Comparison of ENCODE assay signal across 28 mouse cellular contexts in the genomic region with DNA sequence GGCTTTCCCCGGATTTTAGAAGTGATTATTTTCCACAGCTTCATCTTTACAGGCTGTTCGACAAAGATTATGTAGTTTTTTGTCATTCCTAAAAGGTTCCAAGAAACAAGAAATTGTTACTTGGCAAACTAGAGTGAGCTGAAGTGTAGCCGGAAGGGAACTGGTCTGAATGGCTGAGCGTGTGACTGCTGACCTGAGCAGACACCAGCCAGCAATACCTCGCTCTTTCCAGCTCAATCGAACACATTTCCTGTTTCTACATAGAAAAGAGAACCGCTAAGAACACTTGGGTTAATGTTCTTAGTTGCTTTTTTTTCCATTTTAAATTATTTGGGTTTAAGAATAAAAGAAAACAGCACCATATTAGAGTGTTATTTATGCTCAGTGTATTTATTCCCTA. TPM values are rescaled to one million over a fixed set of nuclear protein-coding genes. Genes with fewer than 3 reads are reported as not detected.
DNase-seq lines count a peak whose midpoint lies in the region; ATAC-seq and TF ChIP-seq lines count a peak whose summit lies in the region.
"Had no signal": no experiment of that assay in that cellular context is flagged by ENCODE, and none has a peak within 500 bp of the region (broad histone marks: within the 10 kb centered on the region; RNA-seq: fewer than 3 reads in every experiment).

No protein-coding gene starts in this region.

- no peak overlapping the region for H3K9ac ChIP-seq in forebrain, embryonic 11.5 days (ENCODE audit: low read length)
- H3K9ac ChIP-seq in liver, embryonic 12.5 days, result no peak overlapping the region
- H3K9ac ChIP-seq: embryonic facial prominence, embryonic 15.5 days; liver, embryonic 13.5 days; neural tube, embryonic 15.5 days had no signal

- no peak for TF ChIP-seq CTCF in thymus, adult 2 months (IDR thresholded peaks at IDR 0.05; ENCODE audit: borderline replicate concordance, control insufficient read depth, extremely low read depth, insufficient read depth, low read length, poor library complexity)

- 65% methylated on average over 7 of the region's 7 CpGs for WGBS in forebrain, embryonic 11.5 days
- WGBS in liver, embryonic 12.5 days (ENCODE audit: insufficient replicate concordance), result 33% methylated on average over 7 of the region's 7 CpGs
- WGBS in thymus, adult 2 months, result 19% methylated on average over 7 of the region's 7 CpGs

- TF ChIP-seq POLR2A in thymus, adult 2 months (IDR thresholded peaks at IDR 0.05; ENCODE audit: control insufficient read depth, extremely low read depth, insufficient read depth, low read length, poor library complexity), result no peak

- H3K4me2 ChIP-seq in forebrain, embryonic 11.5 days (ENCODE audit: low read depth, low read length, severe bottlenecking), result no peak overlapping the region; the same call in 1 of the 2 replicates
- H3K4me2 ChIP-seq in liver, embryonic 12.5 days, result no peak overlapping the region
- H3K4me2 ChIP-seq: embryonic facial prominence, embryonic 15.5 days; liver, embryonic 13.5 days; neural tube, embryonic 15.5 days had no signal

- peak; percentile 56 to 66 for DNase-seq in spleen, postnatal 36 days (ENCODE audit: low spot score in 2 of 2)
- no peak for DNase-seq in spleen, postnatal 14 days (ENCODE audit: low spot score in 2 of 2)
- no peak for DNase-seq in forebrain, embryonic 11.5 days (ENCODE audit: low spot score)
- DNase-seq in splenic B cell, adult 2 months (ENCODE audit: low read depth, low spot score), result peak; percentile 42
- no peak for DNase-seq in right cerebral cortex, postnatal 4 days
- no peak for DNase-seq in thymus, adult 2 months
- DNase-seq: cerebellum, adult 11 months; cerebellum, postnatal 10 days; heart, adult 18-20 months; heart, postnatal 36 days; kidney, adult 2 months; kidney, postnatal 25 days; layer of hippocampus, adult 9-11 months; liver, embryonic 13.5 days; right cerebral cortex, postnatal 14 days had no signal

- H3K27me3 ChIP-seq in forebrain, embryonic 11.5 days (ENCODE audit: control insufficient read depth, insufficient read depth, low read length), result no peaks in the 10 kb centered on the region
- H3K27me3 ChIP-seq in splenic B cell, adult 2 months (ENCODE audit: control insufficient read depth, insufficient read depth, low read length, poor library complexity, severe bottlenecking), result no peaks in the 10 kb centered on the region
- no peaks in the 10 kb centered on the region for H3K27me3 ChIP-seq in liver, embryonic 12.5 days (replicated peaks)
- no peaks in the 10 kb centered on the region for H3K27me3 ChIP-seq in thymus, adult 2 months (ENCODE audit: control insufficient read depth, insufficient read depth, low read length)
- H3K27me3 ChIP-seq: embryonic facial prominence, embryonic 15.5 days; liver, embryonic 13.5 days; neural tube, embryonic 15.5 days had no signal

- ATAC-seq in forebrain, embryonic 11.5 days (replicated peaks; ENCODE audit: low FRiP score), result no peak
- peak; percentile 82 for ATAC-seq in granulocyte monocyte progenitor cell, adult 5-6 weeks (replicated peaks; ENCODE audit: poor library complexity, severe bottlenecking)
- no peak for ATAC-seq in liver, embryonic 12.5 days
- ATAC-seq: midbrain, embryonic 16.5 days had no signal

- no peak overlapping the region for H3K4me3 ChIP-seq in forebrain, embryonic 11.5 days (ENCODE audit: low read depth, low read length)
- no peak overlapping the region for H3K4me3 ChIP-seq in liver, embryonic 12.5 days
- no peak overlapping the region for H3K4me3 ChIP-seq in thymus, adult 2 months (ENCODE audit: control insufficient read depth, insufficient read depth, low read length)
- H3K4me3 ChIP-seq: embryonic facial prominence, embryonic 15.5 days; liver, embryonic 13.5 days; neural tube, embryonic 15.5 days had no signal

- no peaks in the 10 kb centered on the region for H3K36me3 ChIP-seq in forebrain, embryonic 11.5 days (ENCODE audit: control insufficient read depth, insufficient read depth, low read length)
- no peaks in the 10 kb centered on the region for H3K36me3 ChIP-seq in splenic B cell, adult 2 months (ENCODE audit: control insufficient read depth, insufficient read depth, low read length, poor library complexity, severe bottlenecking)
- no peaks in the 10 kb centered on the region for H3K36me3 ChIP-seq in liver, embryonic 12.5 days
- no peaks in the 10 kb centered on the region for H3K36me3 ChIP-seq in thymus, adult 2 months (ENCODE audit: control insufficient read depth, insufficient read depth, low read length)
- H3K36me3 ChIP-seq: embryonic facial prominence, embryonic 15.5 days; liver, embryonic 13.5 days; neural tube, embryonic 15.5 days had no signal

- peak overlapping the region; percentile 25; the same call in 1 of the 2 replicates for H3K27ac ChIP-seq in forebrain, embryonic 11.5 days (ENCODE audit: low read depth, low read length)
- H3K27ac ChIP-seq in liver, embryonic 12.5 days, result no peak overlapping the region
- no peak overlapping the region for H3K27ac ChIP-seq in thymus, adult 2 months (ENCODE audit: control insufficient read depth, insufficient read depth, low read length)
- H3K27ac ChIP-seq: embryonic facial prominence, embryonic 15.5 days; liver, embryonic 13.5 days; neural tube, embryonic 15.5 days; stomach, postnatal 0 days had no signal

- no peaks in the 10 kb centered on the region; the same call in 1 of the 2 replicates for H3K4me1 ChIP-seq in forebrain, embryonic 11.5 days (replicated peaks; ENCODE audit: control insufficient read depth, insufficient read depth, low read length)
- H3K4me1 ChIP-seq in liver, embryonic 12.5 days, result peaks cover 9% of the 10 kb centered on the region; the same call in 1 of the 2 replicates
- no peaks in the 10 kb centered on the region for H3K4me1 ChIP-seq in thymus, adult 2 months (replicated peaks; ENCODE audit: control insufficient read depth, insufficient read depth, low read length)
- H3K4me1 ChIP-seq: embryonic facial prominence, embryonic 15.5 days; neural tube, embryonic 15.5 days had no signal

- H3K9me3 ChIP-seq in forebrain, embryonic 11.5 days (ENCODE audit: control insufficient read depth, low read length), result no peaks in the 10 kb centered on the region
- H3K9me3 ChIP-seq in liver, embryonic 12.5 days (replicated peaks), result no peaks in the 10 kb centered on the region
- H3K9me3 ChIP-seq: embryonic facial prominence, embryonic 15.5 days; liver, embryonic 13.5 days; neural tube, embryonic 15.5 days had no signal

RNA-seq across cellular contexts. Expression of gene Pts, which starts 11.6 kb away (rescaled TPM):
- polyA plus RNA-seq in forebrain, embryonic 11.5 days (2014; fragmentation: Nextera tagmentation; extraction: Ambion mirVana), result 77.5 and 93.5 TPM in 2 replicates
- total RNA-seq in granulocyte monocyte progenitor cell, adult 5-6 weeks (2014; fragmentation: Nextera tagmentation), result 107 and 145 TPM in 2 replicates
- total RNA-seq in granulocyte monocyte progenitor cell, adult 5-6 weeks (2017), result 77.5 and 108 TPM in 2 replicates
- 46.8 and 47.6 TPM in 2 replicates for polyA plus RNA-seq in liver, embryonic 12.5 days (2016; fragmentation: Nextera tagmentation; extraction: Ambion mirVana)
- 45.0 and 51.0 TPM in 2 replicates for polyA plus RNA-seq in thymus, adult 2 months (2012; rRNA removed)

RNA-seq across cellular contexts. Expression of gene Il18, which starts 14.5 kb away (rescaled TPM):
- 9.6 and 10.3 TPM in 2 replicates for polyA plus RNA-seq in forebrain, embryonic 11.5 days (2014; fragmentation: Nextera tagmentation; extraction: Ambion mirVana)
- total RNA-seq in granulocyte monocyte progenitor cell, adult 5-6 weeks (2014; fragmentation: Nextera tagmentation), result 1.0 and 4.5 TPM in 2 replicates
- 2.6 and 4.2 TPM in 2 replicates for total RNA-seq in granulocyte monocyte progenitor cell, adult 5-6 weeks (2017)
- 2.3 and 3.1 TPM in 2 replicates for polyA plus RNA-seq in liver, embryonic 12.5 days (2016; fragmentation: Nextera tagmentation; extraction: Ambion mirVana)
- polyA plus RNA-seq in thymus, adult 2 months (2012; rRNA removed), result 3.2 and 5.0 TPM in 2 replicates

RNA-seq across cellular contexts. Expression of gene Bco2, which starts 14.8 kb away (rescaled TPM):
- 0.33 and 0.63 TPM in 2 replicates for polyA plus RNA-seq in forebrain, embryonic 11.5 days (2014; fragmentation: Nextera tagmentation; extraction: Ambion mirVana)
- not detected in 2 replicates for total RNA-seq in granulocyte monocyte progenitor cell, adult 5-6 weeks (2014; fragmentation: Nextera tagmentation)
- 0.62 and 1.0 TPM in 2 replicates for total RNA-seq in granulocyte monocyte progenitor cell, adult 5-6 weeks (2017)
- 0.18 TPM in 2 replicates for polyA plus RNA-seq in liver, embryonic 12.5 days (2016; fragmentation: Nextera tagmentation; extraction: Ambion mirVana)
- 0.23 and 0.38 TPM in 2 replicates for polyA plus RNA-seq in thymus, adult 2 months (2012; rRNA removed)

RNA-seq across cellular contexts. Expression of gene Tex12, which starts 21.0 kb away (rescaled TPM):
- polyA plus RNA-seq in forebrain, embryonic 11.5 days (2014; fragmentation: Nextera tagmentation; extraction: Ambion mirVana), result 0.28 TPM in 1 of 2 replicates, not detected in the other
- not detected in 2 replicates for total RNA-seq in granulocyte monocyte progenitor cell, adult 5-6 weeks (2014; fragmentation: Nextera tagmentation)
- total RNA-seq in granulocyte monocyte progenitor cell, adult 5-6 weeks (2017), result not detected in 2 replicates
- polyA plus RNA-seq in liver, embryonic 12.5 days (2016; fragmentation: Nextera tagmentation; extraction: Ambion mirVana), result not detected in 2 replicates
- polyA plus RNA-seq in thymus, adult 2 months (2012; rRNA removed), result not detected in 2 replicates
- total RNA-seq: adrenal gland, adult 18-20 months; gastrocnemius, adult 8-10 months; heart, adult 18-20 months; heart, postnatal 36 days; left cerebral cortex, adult 8-10 months had no signal
- polyA plus RNA-seq: embryonic facial prominence, embryonic 15.5 days; heart, embryonic 14.5 days; kidney, adult 2 months; limb, embryonic 11.5 days; liver, embryonic 13.5 days; lung, embryonic 16.5 days; spleen, adult 2 months; stomach, postnatal 0 days had no signal

RNA-seq across cellular contexts. Expression of gene Plet1, which starts 45.8 kb away (rescaled TPM):
- 0.21 TPM in 1 of 2 replicates, not detected in the other for polyA plus RNA-seq in forebrain, embryonic 11.5 days (2014; fragmentation: Nextera tagmentation; extraction: Ambion mirVana)
- total RNA-seq in granulocyte monocyte progenitor cell, adult 5-6 weeks (2014; fragmentation: Nextera tagmentation), result 5.2 TPM in 1 of 2 replicates, not detected in the other
- total RNA-seq in granulocyte monocyte progenitor cell, adult 5-6 weeks (2017), result not detected in 2 replicates
- 0.15 and 0.23 TPM in 2 replicates for polyA plus RNA-seq in liver, embryonic 12.5 days (2016; fragmentation: Nextera tagmentation; extraction: Ambion mirVana)
- 7.5 and 8.0 TPM in 2 replicates for polyA plus RNA-seq in thymus, adult 2 months (2012; rRNA removed)
- total RNA-seq: left cerebral cortex, adult 8-10 months had no signal

Comparison
In these comparisons a context has a peak if more than half of its experiments do, and no peak if none do; other contexts are left out.
1. DNase-seq: peak in spleen, postnatal 36 days (2 of 2) and splenic B cell, adult 2 months (single experiment); none in spleen, postnatal 14 days (0 of 2), forebrain, embryonic 11.5 days (single experiment), right cerebral cortex, postnatal 4 days (single experiment) and thymus, adult 2 months (single experiment).